Mouse (Mus musculus): ENCODE results near the gene Vipr2. TPM values are rescaled to one million over a fixed set of nuclear protein-coding genes. Genes with fewer than 3 reads are reported as not detected.

Vipr2 gene
- polyA plus RNA-seq, 1 experiment from 2014 or later, result 3.6 TPM

- no peak overlapping the region for H3K4me3 ChIP-seq
- no peak overlapping the region for H3K4me2 ChIP-seq (replicated peaks)
- no peak overlapping the region for H3K9ac ChIP-seq (replicated peaks)
- no peak overlapping the region for H3K27ac ChIP-seq (replicated peaks)
- H3K27me3 ChIP-seq, result no peaks in the 10 kb centered on the region; the same call in 1 of the 2 replicates
- no peak for ATAC-seq (ENCODE audit: low FRiP score, low read depth)
- 72% methylated on average over 2 of the region's 2 CpGs for WGBS
- no peaks in the 10 kb centered on the region for H3K9me3 ChIP-seq
- H3K4me1 ChIP-seq, result peaks cover 5% of the 10 kb centered on the region; the same call in 1 of the 2 replicates
- H3K36me3 ChIP-seq, result no peaks in the 10 kb centered on the region
These were observed 63.1 kb downstream of the Vipr2 start for GRCm38 (mm10) chr12:116140605-116141004.

GRCm38 (mm10) chr12:116141816-116142215, 64.3 kb downstream of the Vipr2 start:
- Histone ChIP-seq H3K4me2 (replicated peaks) (no peak overlapping the region), H3K4me3 (no peak overlapping the region), H3K4me1 (peaks cover 5% of the 10 kb centered on the region; the same call in 1 of the 2 replicates), H3K9me3 (no peaks in the 10 kb centered on the region), H3K27ac (replicated peaks) (no peak overlapping the region), H3K27me3 (no peaks in the 10 kb centered on the region; the same call in 1 of the 2 replicates), H3K9ac (replicated peaks) (no peak overlapping the region), H3K36me3 (no peaks in the 10 kb centered on the region)
- ATAC-seq (ENCODE audit: low FRiP score, low read depth), result no peak
- WGBS, result 98% methylated on average over 2 of the region's 2 CpGs

- Histone ChIP-seq H3K27me3 (no peaks in the 10 kb centered on the region; the same call in 1 of the 2 replicates), H3K9ac (replicated peaks) (no peak overlapping the region), H3K27ac (replicated peaks) (no peak overlapping the region), H3K9me3 (no peaks in the 10 kb centered on the region), H3K4me1 (peaks cover 5% of the 10 kb centered on the region; the same call in 1 of the 2 replicates), H3K36me3 (no peaks in the 10 kb centered on the region), H3K4me3 (no peak overlapping the region), H3K4me2 (replicated peaks) (no peak overlapping the region)
- 87% methylated on average over 3 of the region's 3 CpGs for WGBS
- ATAC-seq (ENCODE audit: low FRiP score, low read depth), result no peak
These were observed 64.9 kb downstream of the Vipr2 start for GRCm38 (mm10) chr12:116142464-116142863.

- Histone ChIP-seq H3K4me1 (peaks cover 10% of the 10 kb centered on the region; the same call in 1 of the 2 replicates), H3K4me2 (replicated peaks) (no peak overlapping the region), H3K9me3 (no peaks in the 10 kb centered on the region), H3K27ac (replicated peaks) (no peak overlapping the region), H3K36me3 (no peaks in the 10 kb centered on the region), H3K27me3 (no peaks in the 10 kb centered on the region), H3K4me3 (no peak overlapping the region), H3K9ac (replicated peaks) (no peak overlapping the region)
- no peak for ATAC-seq (ENCODE audit: low FRiP score, low read depth)
- WGBS, result 44% methylated on average over 5 of the region's 5 CpGs
These were observed 67.7 kb downstream of the Vipr2 start for GRCm38 (mm10) chr12:116145246-116145645.

GRCm38 (mm10) chr12:116145686-116146085, 68.2 kb downstream of the Vipr2 start:
- ATAC-seq (ENCODE audit: low FRiP score, low read depth), result no peak
- Histone ChIP-seq H3K4me2 (replicated peaks) (no peak overlapping the region), H3K27me3 (no peaks in the 10 kb centered on the region), H3K4me1 (peaks cover 10% of the 10 kb centered on the region; the same call in 1 of the 2 replicates), H3K27ac (replicated peaks) (no peak overlapping the region), H3K4me3 (no peak overlapping the region), H3K9ac (replicated peaks) (no peak overlapping the region), H3K36me3 (no peaks in the 10 kb centered on the region), H3K9me3 (no peaks in the 10 kb centered on the region)
- 81% methylated on average over 1 of the region's 1 CpGs for WGBS

GRCm38 (mm10) chr12:116146996-116147634, 69.6 kb downstream of the Vipr2 start:
- ATAC-seq (ENCODE audit: low FRiP score, low read depth), result peak; percentile 93
- H3K36me3 ChIP-seq, result no peaks in the 10 kb centered on the region
- H3K9me3 ChIP-seq, result no peaks in the 10 kb centered on the region
- H3K27me3 ChIP-seq, result no peaks in the 10 kb centered on the region
- peaks cover 10% of the 10 kb centered on the region; the same call in 1 of the 2 replicates for H3K4me1 ChIP-seq
- H3K27ac ChIP-seq (replicated peaks), result peak overlapping the region; percentile 70
- no peak overlapping the region for H3K4me2 ChIP-seq (replicated peaks)
- WGBS, result 16% methylated on average over 8 of the region's 8 CpGs
- no peak overlapping the region for H3K4me3 ChIP-seq
- H3K9ac ChIP-seq (replicated peaks), result no peak overlapping the region

- no peak overlapping the region for H3K4me3 ChIP-seq
- no peaks in the 10 kb centered on the region for H3K27me3 ChIP-seq
- H3K27ac ChIP-seq (replicated peaks), result no peak overlapping the region
- WGBS, result 93% methylated on average over 9 of the region's 9 CpGs
- H3K9me3 ChIP-seq, result no peaks in the 10 kb centered on the region
- no peak overlapping the region for H3K4me2 ChIP-seq (replicated peaks)
- ATAC-seq (ENCODE audit: low FRiP score, low read depth), result no peak
- no peak overlapping the region for H3K9ac ChIP-seq (replicated peaks)
- H3K36me3 ChIP-seq, result no peaks in the 10 kb centered on the region
- no peaks in the 10 kb centered on the region for H3K4me1 ChIP-seq
These were observed 75.4 kb downstream of the Vipr2 start for GRCm38 (mm10) chr12:116152866-116153428.

GRCm38 (mm10) chr12:116156792-116157532, 79.4 kb downstream of the Vipr2 start:
- WGBS, result 87% methylated on average over 7 of the region's 7 CpGs
- H3K27me3 ChIP-seq, result no peaks in the 10 kb centered on the region
- H3K4me3 ChIP-seq, result no peak overlapping the region
- no peaks in the 10 kb centered on the region for H3K36me3 ChIP-seq
- no peaks in the 10 kb centered on the region for H3K9me3 ChIP-seq
- H3K27ac ChIP-seq (replicated peaks), result no peak overlapping the region
- H3K4me1 ChIP-seq, result no peaks in the 10 kb centered on the region
- no peak overlapping the region for H3K9ac ChIP-seq (replicated peaks)
- H3K4me2 ChIP-seq (replicated peaks), result no peak overlapping the region
- ATAC-seq (ENCODE audit: low FRiP score, low read depth), result no peak

- Histone ChIP-seq H3K9me3 (no peaks in the 10 kb centered on the region), H3K27ac (replicated peaks) (no peak overlapping the region), H3K4me3 (no peak overlapping the region), H3K4me1 (no peaks in the 10 kb centered on the region), H3K27me3 (no peaks in the 10 kb centered on the region), H3K36me3 (no peaks in the 10 kb centered on the region), H3K9ac (replicated peaks) (no peak overlapping the region), H3K4me2 (replicated peaks) (no peak overlapping the region)
- WGBS, result 84% methylated on average over 5 of the region's 5 CpGs
- no peak for ATAC-seq (ENCODE audit: low FRiP score, low read depth)
These were observed 81.7 kb downstream of the Vipr2 start for GRCm38 (mm10) chr12:116159223-116159622.

- Histone ChIP-seq H3K27ac (replicated peaks) (no peak overlapping the region), H3K4me3 (no peak overlapping the region), H3K36me3 (no peaks in the 10 kb centered on the region), H3K4me1 (no peaks in the 10 kb centered on the region), H3K9ac (replicated peaks) (no peak overlapping the region), H3K9me3 (no peaks in the 10 kb centered on the region), H3K27me3 (no peaks in the 10 kb centered on the region), H3K4me2 (replicated peaks) (no peak overlapping the region)
- 98% methylated on average over 2 of the region's 2 CpGs for WGBS
- ATAC-seq (ENCODE audit: low FRiP score, low read depth), result no peak
These were observed 82.2 kb downstream of the Vipr2 start for GRCm38 (mm10) chr12:116159695-116160094.

- ATAC-seq (ENCODE audit: low FRiP score, low read depth), result no peak
These were observed 87.8 kb downstream of the Vipr2 start for GRCm38 (mm10) chr12:116165368-116165767.

GRCm38 (mm10) chr12:116169666-116170065, 92.1 kb downstream of the Vipr2 start:
- WGBS, result 88% methylated on average over 5 of the region's 5 CpGs
- ATAC-seq (ENCODE audit: low FRiP score, low read depth), result no peak

More at GRCm38 (mm10) chr12:116165368-116165767, 87.8 kb downstream of the Vipr2 start:
- no peaks in the 10 kb centered on the region for H3K36me3 ChIP-seq
- H3K9me3 ChIP-seq, result no peaks in the 10 kb centered on the region
- no peak overlapping the region for H3K9ac ChIP-seq (replicated peaks)
- H3K27me3 ChIP-seq, result no peaks in the 10 kb centered on the region
- H3K4me3 ChIP-seq, result no peak overlapping the region
- H3K4me1 ChIP-seq, result no peaks in the 10 kb centered on the region
- H3K4me2 ChIP-seq (replicated peaks), result no peak overlapping the region
- H3K27ac ChIP-seq (replicated peaks), result no peak overlapping the region

More at GRCm38 (mm10) chr12:116169666-116170065, 92.1 kb downstream of the Vipr2 start:
- Histone ChIP-seq H3K4me1 (peaks cover 3% of the 10 kb centered on the region; the same call in 1 of the 2 replicates), H3K36me3 (no peaks in the 10 kb centered on the region), H3K4me3 (no peak overlapping the region), H3K27ac (replicated peaks) (no peak overlapping the region), H3K9me3 (no peaks in the 10 kb centered on the region), H3K27me3 (no peaks in the 10 kb centered on the region), H3K9ac (replicated peaks) (no peak overlapping the region), H3K4me2 (replicated peaks) (no peak overlapping the region)

Data from midbrain, embryonic 12.5 days (tissue).